Mouse (Mus musculus) neural tube, embryonic 11.5 days (tissue): ENCODE measurements around the gene Pqbp1. TPM values are rescaled to one million over a fixed set of nuclear protein-coding genes. Genes with fewer than 3 reads are reported as not detected.
A peak's percentile ranks its signal among the peaks of the same experiment; 100 is the strongest.

Experiments
- ATAC-seq: fragments of 200-750 bp; cut with Nextera tagmentation; 2 replicates; pipeline ENCODE4 v1.8.0; 2017; ENCODE audit warnings: moderate number of reproducible peaks, mild to moderate bottlenecking, moderate TSS enrichment, moderate library complexity; ENCODE audit not compliant: insufficient read depth, low FRiP score, low TSS enrichment
- DNase-seq: peaks from one replicate; pipeline ENCODE4 v3.0.0-alpha.2; 2015; ENCODE audit warnings: low spot score
- H3K27ac ChIP-seq: fragments of 300-500 bp; sonication (generic); 2 replicates; pipeline ENCODE4 v1.5.1; 2014; ENCODE audit warnings: low read depth, mild to moderate bottlenecking, low read length
- H3K27me3 ChIP-seq: fragments of 300-500 bp; sonication (generic); 2 replicates; pipeline ENCODE4 v1.6.1; 2014; ENCODE audit warnings: mild to moderate bottlenecking, low read length, mixed read lengths; ENCODE audit not compliant: control insufficient read depth, insufficient read depth
- H3K36me3 ChIP-seq: fragments of 300-500 bp; sonication (generic); 2 replicates; pipeline ENCODE4 v1.6.1; 2014; ENCODE audit warnings: mild to moderate bottlenecking, low read length, moderate library complexity, mixed read lengths; ENCODE audit not compliant: control insufficient read depth, insufficient read depth
- H3K4me1 ChIP-seq: fragments of 300-500 bp; sonication (generic); 2 replicates; pipeline ENCODE4 v1.6.1; 2014; ENCODE audit warnings: low read length, mixed read lengths; ENCODE audit not compliant: control insufficient read depth, insufficient read depth
- H3K4me2 ChIP-seq: fragments of 300-500 bp; sonication (generic); 2 replicates; pipeline ENCODE4 v1.6.1; 2014; ENCODE audit warnings: low read depth, mild to moderate bottlenecking, moderate library complexity
- H3K4me3 ChIP-seq: fragments of 300-500 bp; sonication (generic); 2 replicates; pipeline ENCODE4 v1.5.1; 2014; ENCODE audit warnings: low read depth, low read length
- H3K9ac ChIP-seq: fragments of 300-500 bp; sonication (generic); 2 replicates; pipeline ENCODE4 v1.6.1; 2014; ENCODE audit warnings: mild to moderate bottlenecking, low read length
- H3K9me3 ChIP-seq: fragments of 300-500 bp; sonication (generic); 2 replicates; pipeline ENCODE4 v1.6.1; 2016; ENCODE audit warnings: low read length; ENCODE audit not compliant: control insufficient read depth
- WGBS: fragments of 180-500 bp; shearing (Covaris S2); extraction: QIAGEN DNeasy Blood & Tissue Kit; methylation state at CpG from one replicate; pipeline ENCODE4 v1.1.7; 2014; 5-methylcytosine and 5-hydroxymethylcytosine counted together
- polyA plus RNA-seq: library from polyadenylated mRNA; unstranded; fragments of >200 nt; fragmentation: Nextera tagmentation; extraction: Ambion mirVana; gene quantifications from 2 replicates; pipeline ENCODE4 v1.2.1, GENCODE M21; 2014

Gene Pqbp1
- 137 and 143 TPM in 2 replicates for polyA plus RNA-seq

GRCm38 (mm10) chrX:7898880-7899874 is at the start of gene Pqbp1, which contains the start of gene Timm17b:
TSS of gene Pqbp1 (minus strand) at chrX:7899269.
TSS of gene Timm17b (plus strand) at chrX:7899357.
- H3K4me1 ChIP-seq = no peaks in the 10 kb centered on the region
- peak; percentile 99 for ATAC-seq
- no peaks in the 10 kb centered on the region for H3K27me3 ChIP-seq
- H3K36me3 ChIP-seq = no peaks in the 10 kb centered on the region; the same call in 1 of the 2 replicates
- no peaks in the 10 kb centered on the region for H3K9me3 ChIP-seq
- DNase-seq = peak; percentile 89
- 14% methylated on average over 62 of the region's 62 CpGs for WGBS
- H3K9ac ChIP-seq = peak within 1 kb of the TSS; percentile 58
- 0 out of 2 replicates have a peak within 1 kb of the TSS, but pooled peaks have one; percentile 56 for H3K27ac ChIP-seq
- H3K4me2 ChIP-seq = peak within 1 kb of the TSS; percentile 49
- peak within 1 kb of the TSS; percentile 54 for H3K4me3 ChIP-seq

GRCm38 (mm10) chrX:7947900-7948492 is 48.9 kb upstream of the Pqbp1 start:
- 10% methylated on average over 37 of the region's 38 CpGs for WGBS
- Histone ChIP-seq H3K36me3 (no peaks in the 10 kb centered on the region), H3K27me3 (no peaks in the 10 kb centered on the region), H3K27ac (no peak overlapping the region), H3K9ac (peak overlapping the region; percentile 18), H3K4me1 (no peaks in the 10 kb centered on the region), H3K4me2 (peak overlapping the region; percentile 35), H3K4me3 (peak overlapping the region; percentile 36), H3K9me3 (no peaks in the 10 kb centered on the region)
- no peak for ATAC-seq
- DNase-seq = peak; percentile 93

DNA sequence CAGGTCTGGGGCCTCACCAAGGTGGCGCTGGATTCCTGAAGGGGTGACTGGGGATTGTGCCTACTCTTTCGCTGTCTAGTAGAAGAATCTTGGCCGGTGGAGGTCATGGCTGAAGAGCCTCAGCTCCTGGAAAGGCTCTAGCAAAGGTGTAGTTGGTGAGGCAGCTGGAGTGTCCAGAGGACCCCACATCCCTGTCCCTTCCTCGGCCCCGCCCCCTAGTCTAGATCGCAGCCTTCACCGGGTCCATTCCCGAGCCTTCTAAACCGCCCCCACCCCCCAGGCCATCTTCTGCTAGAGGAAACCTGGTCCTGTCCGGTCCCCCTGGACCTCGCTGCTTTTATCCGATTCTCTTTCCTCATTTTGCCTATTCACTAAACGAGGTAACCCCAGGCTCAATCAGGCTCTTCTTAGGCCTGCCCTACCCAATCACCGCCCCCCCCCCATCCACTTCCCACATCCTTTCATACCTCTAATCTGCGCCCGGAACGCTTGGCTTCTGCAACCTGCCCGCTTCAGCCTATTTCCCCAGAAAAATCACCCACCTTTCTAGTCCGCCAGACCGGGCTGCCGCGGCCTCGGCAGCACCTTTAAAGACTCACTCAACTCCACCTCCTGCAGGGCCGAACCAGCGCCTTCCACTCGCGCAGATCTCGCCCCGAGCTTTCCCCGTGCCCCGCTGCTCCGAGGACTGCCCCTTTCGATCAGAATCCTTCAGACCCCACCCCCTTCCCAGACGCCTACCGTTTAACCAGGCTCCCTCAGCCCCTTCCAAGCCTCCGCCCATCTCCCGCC is 48.2 kb upstream of the Pqbp1 start, which contains the start of gene Hdac6:
Hdac6 (minus strand) TSS at position 782 of the 792 bp plus-strand sequence.
- Histone ChIP-seq H3K4me1 (no peaks in the 10 kb centered on the region), H3K36me3 (no peaks in the 10 kb centered on the region), H3K9ac (peak within 1 kb of the TSS; percentile 41), H3K4me3 (peak within 1 kb of the TSS; percentile 36), H3K27ac (no peak within 1 kb of the TSS), H3K27me3 (no peaks in the 10 kb centered on the region), H3K4me2 (peak within 1 kb of the TSS; percentile 39), H3K9me3 (no peaks in the 10 kb centered on the region)
- DNase-seq = peak; percentile 18
- ATAC-seq = peak; percentile 98
- WGBS = 22% methylated on average over 34 of the region's 37 CpGs

GRCm38 (mm10) chrX:7945618-7946017 is 46.5 kb upstream of the Pqbp1 start:
- H3K9me3 ChIP-seq = no peaks in the 10 kb centered on the region
- H3K27me3 ChIP-seq = no peaks in the 10 kb centered on the region
- H3K36me3 ChIP-seq = no peaks in the 10 kb centered on the region
- H3K4me2 ChIP-seq = no peak overlapping the region
- H3K4me1 ChIP-seq = no peaks in the 10 kb centered on the region
- no peak overlapping the region for H3K4me3 ChIP-seq
- DNase-seq = no peak
- WGBS = 81% methylated on average over 8 of the region's 8 CpGs
- no peak for ATAC-seq
- H3K27ac ChIP-seq = no peak overlapping the region
- H3K9ac ChIP-seq = no peak overlapping the region

DNA sequence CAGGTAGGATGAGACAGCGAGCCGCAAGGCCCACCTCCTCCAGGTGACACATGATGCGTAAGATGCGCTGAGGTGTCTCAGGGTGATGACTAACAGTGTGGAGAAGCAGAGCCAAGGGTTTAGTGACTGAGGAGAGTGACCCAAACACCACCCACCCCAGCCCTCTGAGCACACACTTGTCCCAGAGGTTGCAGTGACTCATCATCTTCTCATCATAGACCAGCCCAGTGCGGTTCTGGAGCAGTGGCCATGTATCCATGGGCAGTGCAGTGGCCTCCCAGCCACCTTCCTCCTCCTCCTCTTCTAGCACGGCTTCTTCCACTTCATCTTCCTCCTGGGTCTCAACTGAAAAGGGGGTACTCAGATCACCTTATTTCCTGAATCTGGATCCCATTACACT is 38.6 kb upstream of the Pqbp1 start:
- no peak for DNase-seq
- H3K27ac ChIP-seq = no peak overlapping the region
- H3K4me3 ChIP-seq = no peak overlapping the region
- no peak for ATAC-seq
- no peak overlapping the region for H3K9ac ChIP-seq
- 93% methylated on average over 6 of the region's 6 CpGs for WGBS
- H3K9me3 ChIP-seq = no peaks in the 10 kb centered on the region
- peaks cover 2% of the 10 kb centered on the region; the same call in 1 of the 2 replicates for H3K36me3 ChIP-seq
- H3K27me3 ChIP-seq = no peaks in the 10 kb centered on the region
- H3K4me1 ChIP-seq = no peaks in the 10 kb centered on the region
- no peak overlapping the region for H3K4me2 ChIP-seq

DNA sequence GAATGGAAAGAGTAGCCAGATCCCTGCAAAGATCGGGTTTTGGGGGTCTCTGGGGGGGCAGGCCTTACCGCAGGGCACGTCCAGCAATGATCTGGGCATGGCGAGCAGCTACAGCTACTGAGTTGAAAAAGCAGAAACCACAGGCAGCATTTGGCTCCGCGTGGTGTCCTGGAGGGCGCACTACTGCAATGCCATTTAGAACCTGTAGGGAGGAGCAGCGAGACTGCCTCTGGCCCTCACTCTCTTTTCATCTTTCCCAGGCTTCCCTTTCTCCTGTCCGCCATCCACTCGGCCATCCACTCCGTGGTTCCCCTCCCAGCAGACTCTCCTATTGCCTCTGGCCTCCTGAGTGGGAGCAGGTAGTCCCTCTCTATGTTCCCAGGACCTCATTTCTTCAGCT is 37.8 kb upstream of the Pqbp1 start:
- ATAC-seq = no peak
- Histone ChIP-seq H3K9ac (no peak overlapping the region), H3K36me3 (peaks cover 2% of the 10 kb centered on the region; the same call in 1 of the 2 replicates), H3K4me3 (no peak overlapping the region), H3K27ac (no peak overlapping the region), H3K4me2 (no peak overlapping the region), H3K27me3 (no peaks in the 10 kb centered on the region), H3K9me3 (no peaks in the 10 kb centered on the region), H3K4me1 (no peaks in the 10 kb centered on the region)
- WGBS = 41% methylated on average over 10 of the region's 11 CpGs
- DNase-seq = no peak

DNA sequence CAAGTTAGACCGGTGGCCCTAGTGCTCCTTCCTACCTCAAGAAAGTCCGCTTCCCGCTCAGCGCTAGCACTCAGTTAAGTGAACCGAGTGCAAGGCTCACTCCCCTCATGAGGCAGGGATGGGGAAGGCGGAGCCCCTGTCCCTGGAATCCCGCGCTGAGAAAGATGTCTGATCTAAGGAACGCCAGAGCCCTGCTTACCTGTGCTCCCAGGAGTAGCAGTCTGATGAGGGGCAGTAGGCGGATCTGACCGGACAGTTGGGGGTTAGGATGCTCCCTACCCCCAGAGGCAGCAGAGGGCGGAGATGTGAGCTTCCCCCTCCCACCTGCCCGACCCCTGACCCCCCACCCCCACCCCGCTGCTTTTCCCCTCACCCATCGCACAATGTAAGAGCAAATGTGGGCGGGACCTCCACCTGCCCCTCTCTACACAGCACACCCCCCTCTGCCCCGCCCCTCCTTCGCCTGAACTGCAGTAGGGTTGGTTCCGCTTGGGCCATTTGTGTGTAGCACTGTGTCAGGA is 29.3 kb upstream of the Pqbp1 start, which contains the start of gene Eras:
Eras (minus strand) TSS at position 338 of the 521 bp plus-strand sequence.
- Histone ChIP-seq H3K27ac (no peak within 1 kb of the TSS), H3K9me3 (no peaks in the 10 kb centered on the region; the same call in 1 of the 2 replicates), H3K4me2 (no peak within 1 kb of the TSS), H3K36me3 (no peaks in the 10 kb centered on the region; the same call in 1 of the 2 replicates), H3K4me1 (no peaks in the 10 kb centered on the region), H3K9ac (no peak within 1 kb of the TSS), H3K4me3 (no peak within 1 kb of the TSS), H3K27me3 (peaks cover 33% of the 10 kb centered on the region)
- ATAC-seq (no peak), DNase-seq (no peak)
- WGBS = 22% methylated on average over 18 of the region's 19 CpGs

DNA sequence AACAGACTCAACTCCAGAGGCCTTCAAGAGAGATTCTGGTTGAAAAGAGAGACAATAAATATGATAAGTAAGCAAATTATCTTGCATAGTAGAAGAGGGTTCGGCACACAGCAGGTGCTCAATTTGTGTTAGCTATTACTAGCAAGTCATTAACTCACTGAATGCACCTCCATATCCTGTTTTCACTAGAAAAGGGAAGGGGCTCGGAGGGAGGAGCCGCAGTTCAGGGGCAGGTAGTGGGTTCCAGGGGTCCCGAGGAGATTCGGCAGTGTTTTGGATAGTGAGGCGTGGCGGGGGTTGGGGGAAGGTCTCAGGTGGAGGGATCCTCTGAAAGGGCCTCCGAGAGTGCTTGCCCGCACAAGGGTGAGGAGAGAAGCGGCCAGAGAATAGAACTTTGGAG is 28.0 kb upstream of the Pqbp1 start:
- Histone ChIP-seq H3K36me3 (no peaks in the 10 kb centered on the region; the same call in 1 of the 2 replicates), H3K9ac (no peak overlapping the region), H3K9me3 (no peaks in the 10 kb centered on the region; the same call in 1 of the 2 replicates), H3K27me3 (peaks cover 44% of the 10 kb centered on the region), H3K4me1 (no peaks in the 10 kb centered on the region), H3K4me3 (no peak overlapping the region), H3K27ac (no peak overlapping the region), H3K4me2 (no peak overlapping the region)
- no peak for ATAC-seq
- WGBS = 25% methylated on average over 10 of the region's 10 CpGs
- DNase-seq = no peak
